Mouse (Mus musculus): ENCODE measurements around the gene Tmem177.

DNA sequence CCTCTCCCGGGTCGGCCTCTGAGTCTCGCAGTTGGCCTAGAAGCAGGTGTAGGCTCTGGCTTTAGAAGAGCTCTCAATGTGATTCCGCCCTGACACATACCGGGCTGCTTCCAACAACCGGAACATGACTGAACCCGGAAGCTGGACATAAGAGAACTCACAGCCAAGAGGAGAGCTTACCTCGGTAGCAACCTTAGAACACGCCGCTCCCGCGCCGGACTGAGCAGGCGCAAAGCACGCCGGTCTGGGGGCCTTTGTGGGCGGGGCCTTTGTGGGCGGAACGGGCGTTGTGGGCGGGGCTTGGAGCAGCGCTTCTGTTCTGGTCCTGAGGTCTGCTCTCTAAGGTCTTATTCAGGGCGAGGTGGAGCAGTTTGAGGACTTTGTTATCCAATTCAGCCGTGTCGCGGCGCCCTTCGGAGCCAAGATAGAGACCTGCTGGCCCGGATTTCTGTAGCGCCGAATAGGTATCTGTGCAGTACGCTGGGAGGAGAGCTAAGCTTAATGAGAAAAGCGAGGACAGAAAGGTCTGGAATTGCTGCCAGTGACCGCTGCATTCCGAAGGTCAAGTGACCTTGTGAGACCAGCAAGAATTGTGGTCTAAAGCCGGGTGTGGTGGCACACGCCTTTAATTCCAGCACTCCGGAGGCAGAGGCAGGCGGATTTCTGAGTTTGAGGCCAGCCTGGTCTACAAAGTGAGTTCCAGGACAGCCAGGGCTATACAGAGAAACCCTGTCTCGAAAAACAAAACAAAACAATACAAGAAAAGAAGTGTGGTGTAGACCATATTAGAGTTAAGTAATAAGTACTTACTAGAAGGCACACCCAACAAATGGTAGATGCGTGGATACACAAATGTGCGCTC is at the start of gene Tmem177:
- TF ChIP-seq CTCF (IDR thresholded peaks at IDR 0.05; ENCODE audit: insufficient read depth, low read depth, low read length) (no peak), POLR2A (IDR thresholded peaks at IDR 0.05; ENCODE audit: insufficient read depth, low read depth, low read length) (peak; percentile 58)
